In genomic region chr13:91509467-91509866, GRCm38 (mm10) we compare ENCODE assay signal across 15 mouse cellular contexts. TPM values are rescaled to one million over a fixed set of nuclear protein-coding genes. Genes with fewer than 3 reads are reported as not detected.
DNase-seq lines count a peak whose midpoint lies in the region; ATAC-seq and TF ChIP-seq lines count a peak whose summit lies in the region.
"Had no signal": no experiment of that assay in that cellular context is flagged by ENCODE, and none has a peak within 500 bp of the region (broad histone marks: within the 10 kb centered on the region; RNA-seq: fewer than 3 reads in every experiment).

No protein-coding gene starts in this region.

- no peaks in the 10 kb centered on the region for H3K36me3 ChIP-seq in spleen, adult 2 months (ENCODE audit: control insufficient read depth, insufficient read depth, low read length)
- no peaks in the 10 kb centered on the region for H3K36me3 ChIP-seq in midbrain, embryonic 15.5 days (replicated peaks)
- H3K36me3 ChIP-seq: intestine, embryonic 15.5 days; limb, embryonic 10.5 days had no signal

- WGBS in spleen, adult 2 months: 0% methylated on average over 2 of the region's 2 CpGs
- WGBS in midbrain, embryonic 15.5 days: 81% methylated on average over 2 of the region's 2 CpGs

- H3K9ac ChIP-seq in midbrain, embryonic 15.5 days: no peak overlapping the region
- H3K9ac ChIP-seq: intestine, embryonic 15.5 days had no signal

- H3K4me3 ChIP-seq in spleen, adult 2 months (ENCODE audit: extremely low read depth, insufficient read depth, insufficient read length): no peak overlapping the region
- H3K4me3 ChIP-seq in midbrain, embryonic 15.5 days: no peak overlapping the region
- H3K4me3 ChIP-seq: intestine, embryonic 15.5 days; limb, embryonic 10.5 days; myocyte had no signal

- no peaks in the 10 kb centered on the region for H3K27me3 ChIP-seq in spleen, adult 2 months (ENCODE audit: control insufficient read depth, insufficient read depth, low read length)
- H3K27me3 ChIP-seq in midbrain, embryonic 15.5 days (replicated peaks): no peaks in the 10 kb centered on the region
- H3K27me3 ChIP-seq: intestine, embryonic 15.5 days had no signal

- peaks cover 10% of the 10 kb centered on the region for H3K4me1 ChIP-seq in spleen, adult 2 months (ENCODE audit: control insufficient read depth, insufficient read depth, insufficient read length)
- no peaks in the 10 kb centered on the region for H3K4me1 ChIP-seq in midbrain, embryonic 15.5 days
- H3K4me1 ChIP-seq: intestine, embryonic 15.5 days had no signal

- peak; percentile 93 to 97 for ATAC-seq in hematopoietic stem cell, adult 5-6 weeks (replicated peaks in 1 of 2; ENCODE audit: insufficient read depth in 1 of 2, low FRiP score in 2 of 2, low TSS enrichment in 1 of 2, low read depth in 1 of 2, poor library complexity in 2 of 2, severe bottlenecking in 2 of 2)
- ATAC-seq in monocyte, adult 5-6 weeks (replicated peaks; ENCODE audit: insufficient number of reproducible peaks, low FRiP score, low TSS enrichment, poor library complexity, severe bottlenecking): peak; percentile 70
- ATAC-seq in midbrain, embryonic 15.5 days (replicated peaks): no peak
- ATAC-seq: intestine, embryonic 15.5 days had no signal

- no peak overlapping the region for H3K4me2 ChIP-seq in midbrain, embryonic 15.5 days
- H3K4me2 ChIP-seq: intestine, embryonic 15.5 days had no signal

- TF ChIP-seq CTCF in spleen, adult 2 months (IDR thresholded peaks at IDR 0.05; ENCODE audit: extremely low read depth, insufficient read depth, insufficient read length, insufficient replicate concordance): no peak

- no peak for TF ChIP-seq POLR2A in spleen, adult 2 months (IDR thresholded peaks at IDR 0.05; ENCODE audit: low read depth, low read length)

- H3K27ac ChIP-seq in spleen, adult 2 months (ENCODE audit: insufficient read depth, low read length): peak overlapping the region; percentile 41
- no peak overlapping the region for H3K27ac ChIP-seq in midbrain, embryonic 15.5 days
- H3K27ac ChIP-seq: intestine, embryonic 15.5 days; limb, embryonic 10.5 days had no signal

- H3K9me3 ChIP-seq in midbrain, embryonic 15.5 days: no peaks in the 10 kb centered on the region
- H3K9me3 ChIP-seq: intestine, embryonic 15.5 days; limb, embryonic 10.5 days had no signal

- peak; percentile 12 to 34 for DNase-seq in spleen, adult 2 months (ENCODE audit: low read depth in 1 of 2, low spot score in 2 of 2)
- no peak for DNase-seq in spleen, adult 12 weeks (ENCODE audit: low spot score)
- peak; percentile 27 for DNase-seq in T-cell, adult 2 months (ENCODE audit: low spot score)
- DNase-seq in right cerebral cortex, postnatal 10 days (ENCODE audit: low spot score in 2 of 2): no peak
- no peak for DNase-seq in urinary bladder, adult 18-20 months (ENCODE audit: low spot score in 2 of 2)
- DNase-seq: adrenal gland, adult 2 months; cerebellum, adult 11-12 months; gastrocnemius, postnatal 25 days; lung, postnatal 10 days had no signal

RNA-seq across cellular contexts. Expression of gene Ssbp2, which starts 49.4 kb away (rescaled TPM):
- polyA plus RNA-seq in spleen, adult 2 months (2012; rRNA removed): 7.2 and 8.9 TPM in 2 replicates
- total RNA-seq in hematopoietic stem cell, adult 5-6 weeks (2017): 108 and 117 TPM in 2 replicates
- 9.8 to 35.4 TPM (median 12.4 TPM) in 3 replicates for total RNA-seq in monocyte, adult 5-6 weeks (2017)
- polyA plus RNA-seq in midbrain, embryonic 15.5 days (2015; fragmentation: Nextera tagmentation; extraction: Ambion mirVana): 259 and 280 TPM in 2 replicates

Comparison
In these comparisons a context has a peak if more than half of its experiments do, and no peak if none do; other contexts are left out.
1. DNase-seq: peak in spleen, adult 2 months (2 of 2) and T-cell, adult 2 months (single experiment); none in spleen, adult 12 weeks (single experiment), right cerebral cortex, postnatal 10 days (0 of 2) and urinary bladder, adult 18-20 months (0 of 2).